Mouse (Mus musculus) midbrain, postnatal 0 days (tissue): ENCODE measurements around the gene Olfr5. TPM values are rescaled to one million over a fixed set of nuclear protein-coding genes. Genes with fewer than 3 reads are reported as not detected.
"Not testable (repeated sequence)": the region's sequence is repeated elsewhere in the genome, so short reads cannot be mapped to it uniquely, and the experiment has no call there.

Source experiments
- ATAC-seq: fragments of 200-750 bp; cut with Nextera tagmentation; 2 replicates; pipeline ENCODE4 v1.8.0; 2017; ENCODE audit warnings: moderate number of reproducible peaks, mild to moderate bottlenecking, moderate TSS enrichment, moderate library complexity; ENCODE audit not compliant: low FRiP score
- DNase-seq: peaks from one replicate; pipeline ENCODE4 v3.0.0-alpha.2; 2015; ENCODE audit warnings: low spot score
- H3K27ac ChIP-seq: fragments of 300-500 bp; sonication (generic); 2 replicates; pipeline ENCODE4 v1.5.1; 2014; ENCODE audit warnings: low read depth, mild to moderate bottlenecking, low read length, mixed read lengths
- H3K27me3 ChIP-seq: fragments of 300-500 bp; sonication (generic); 2 replicates; pipeline ENCODE4 v1.6.1; 2014; ENCODE audit warnings: low read length, control low read depth, mixed read lengths; ENCODE audit not compliant: insufficient read depth
- H3K36me3 ChIP-seq: fragments of 300-500 bp; sonication (generic); 2 replicates; pipeline ENCODE4 v1.6.1; 2014; ENCODE audit warnings: low read length, control low read depth, mixed read lengths; ENCODE audit not compliant: insufficient read depth
- H3K4me1 ChIP-seq: fragments of 300-500 bp; sonication (generic); 2 replicates; pipeline ENCODE4 v1.6.1; 2014; ENCODE audit warnings: mild to moderate bottlenecking, control low read depth, antibody characterized with exemption, low read length, mixed read lengths; ENCODE audit not compliant: insufficient read depth
- H3K4me2 ChIP-seq: fragments of 300-500 bp; sonication (generic); 2 replicates; pipeline ENCODE4 v1.6.1; 2014; ENCODE audit warnings: low read depth, mild to moderate bottlenecking, low read length, mixed read lengths; ENCODE audit not compliant: poor library complexity, severe bottlenecking
- H3K4me3 ChIP-seq: fragments of 300-500 bp; sonication (generic); 2 replicates; pipeline ENCODE4 v1.5.1; 2014; ENCODE audit warnings: low read depth, mild to moderate bottlenecking, low read length, moderate library complexity
- H3K9ac ChIP-seq: fragments of 300-500 bp; sonication (generic); replicated peaks from 2 replicates; pipeline ENCODE4 v1.6.1; 2014; ENCODE audit warnings: mild to moderate bottlenecking, low read length, moderate library complexity, mixed read lengths; ENCODE audit not compliant: poor library complexity, severe bottlenecking
- H3K9me3 ChIP-seq: fragments of 300-500 bp; sonication (generic); 2 replicates; pipeline ENCODE4 v1.6.1; 2016; ENCODE audit warnings: low read length, control low read depth
- CTCF ChIP-seq: IDR thresholded peaks from 2 replicates; pipeline ENCODE4 v1.5.1; 2016; ENCODE audit warnings: antibody characterized with exemption, mild to moderate bottlenecking
- WGBS: fragments of 180-500 bp; shearing (Covaris S2); extraction: QIAGEN DNeasy Blood & Tissue Kit; methylation state at CpG from one replicate; pipeline ENCODE4 v1.1.7; 2014; 5-methylcytosine and 5-hydroxymethylcytosine counted together
- polyA plus RNA-seq: library from polyadenylated mRNA; unstranded; fragments of >200 nt; fragmentation: Nextera tagmentation; extraction: Ambion mirVana; gene quantifications from 2 replicates; pipeline ENCODE4 v1.2.1, GENCODE M21; 2015
- total RNA-seq: library from RNA; depleted of rRNA; stranded (reverse); fragments of >200 nt; gene quantifications from 2 replicates; pipeline ENCODE4 v1.2.3, GENCODE M21; 2014

Gene Olfr5
- total and polyA plus RNA-seq, 2 experiments from 2014 or later = not detected

DNA sequence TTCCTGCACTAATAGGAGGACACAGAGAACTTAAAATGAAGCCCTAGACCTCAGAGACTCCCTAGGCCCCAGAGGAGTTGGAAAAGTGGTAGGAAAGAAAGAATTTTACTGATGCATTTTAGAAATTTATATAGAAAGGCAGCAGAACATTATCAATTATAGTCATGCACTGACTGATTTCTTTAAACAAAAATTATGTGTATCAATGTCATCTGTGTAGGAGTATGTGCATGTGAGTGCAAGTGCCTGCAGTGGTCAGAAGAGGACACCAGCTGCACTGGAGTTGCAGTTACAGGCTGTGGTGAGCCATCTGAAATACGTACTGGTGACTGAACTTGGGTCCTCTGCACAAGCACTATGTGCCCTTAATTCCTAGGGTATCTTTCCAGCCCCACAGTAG, 12.9 kb upstream of the Olfr5 start, which contains the start of gene Olfr1347:
Olfr1347 (minus strand) TSS at position 101 of the 400 bp plus-strand sequence.
- Histone ChIP-seq H3K9me3 (no peaks in the 10 kb centered on the region), H3K27me3 (no peaks in the 10 kb centered on the region), H3K27ac (no peak within 1 kb of the TSS), H3K4me1 (no peaks in the 10 kb centered on the region), H3K4me3 (no peak within 1 kb of the TSS), H3K4me2 (no peak within 1 kb of the TSS), H3K9ac (no peak within 1 kb of the TSS), H3K36me3 (no peaks in the 10 kb centered on the region)
- TF ChIP-seq CTCF = no peak
- DNase-seq = no peak
- no peak for ATAC-seq
- WGBS = 54% methylated on average over 1 of the region's 1 CpGs

DNA sequence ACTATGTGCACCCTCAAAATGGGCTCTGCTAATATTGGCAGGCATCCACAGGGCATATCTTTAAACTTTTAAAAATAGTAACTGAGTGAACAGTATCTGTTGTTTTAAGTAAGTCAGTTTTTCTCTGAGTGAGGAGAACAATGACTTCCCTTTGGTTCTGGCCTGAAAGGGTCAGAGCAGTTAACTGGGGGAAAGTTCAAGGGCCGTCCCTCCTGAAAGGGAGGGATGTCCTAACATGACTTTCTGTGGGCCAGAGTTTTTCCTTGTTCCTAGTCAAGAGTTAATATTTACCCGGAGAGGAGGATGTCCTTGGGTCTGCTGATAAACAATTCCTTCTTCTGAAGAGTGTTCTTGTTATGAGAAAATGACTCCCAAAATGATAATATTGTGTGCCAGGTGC, 9.1 kb downstream of the Olfr5 start:
- H3K4me3 ChIP-seq, H3K4me2 ChIP-seq, H3K9ac ChIP-seq, H3K36me3 ChIP-seq, ATAC-seq, H3K4me1 ChIP-seq, DNase-seq, H3K27ac ChIP-seq, H3K27me3 ChIP-seq, H3K9me3 ChIP-seq: not testable (repeated sequence)
- WGBS = 82% methylated on average over 2 of the region's 2 CpGs

DNA sequence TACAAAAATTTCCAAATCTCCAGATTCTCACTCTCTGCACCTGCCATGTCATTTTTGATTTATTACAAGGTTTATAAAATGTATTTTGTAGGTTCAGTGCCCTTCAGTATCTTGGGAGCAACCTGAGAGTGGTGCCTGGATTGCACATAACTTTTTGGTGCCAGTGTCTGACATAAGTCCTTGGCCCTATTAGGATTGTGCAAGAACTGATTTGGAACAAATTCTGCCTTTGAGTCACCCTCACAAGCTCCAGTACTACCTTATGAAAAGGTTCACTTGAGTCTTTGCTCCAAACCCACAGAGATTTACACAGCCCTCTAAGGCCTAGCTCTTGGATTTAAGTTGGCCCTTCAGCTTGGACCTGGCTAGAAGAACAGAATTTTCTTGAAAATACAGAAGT, 19.8 kb downstream of the Olfr5 start, which contains the start of gene Olfr1346:
Olfr1346 (plus strand) TSS at position 151 of the 400 bp plus-strand sequence.
- ATAC-seq = no peak
- H3K27me3 ChIP-seq = no peaks in the 10 kb centered on the region
- H3K4me2 ChIP-seq = no peak within 1 kb of the TSS
- no peak for DNase-seq
- no peaks in the 10 kb centered on the region for H3K36me3 ChIP-seq
- H3K9ac ChIP-seq = no peak within 1 kb of the TSS
- no peaks in the 10 kb centered on the region for H3K4me1 ChIP-seq
- no peaks in the 10 kb centered on the region for H3K9me3 ChIP-seq
- no peak within 1 kb of the TSS for H3K4me3 ChIP-seq
- no peak within 1 kb of the TSS for H3K27ac ChIP-seq
- TF ChIP-seq CTCF = no peak

DNA sequence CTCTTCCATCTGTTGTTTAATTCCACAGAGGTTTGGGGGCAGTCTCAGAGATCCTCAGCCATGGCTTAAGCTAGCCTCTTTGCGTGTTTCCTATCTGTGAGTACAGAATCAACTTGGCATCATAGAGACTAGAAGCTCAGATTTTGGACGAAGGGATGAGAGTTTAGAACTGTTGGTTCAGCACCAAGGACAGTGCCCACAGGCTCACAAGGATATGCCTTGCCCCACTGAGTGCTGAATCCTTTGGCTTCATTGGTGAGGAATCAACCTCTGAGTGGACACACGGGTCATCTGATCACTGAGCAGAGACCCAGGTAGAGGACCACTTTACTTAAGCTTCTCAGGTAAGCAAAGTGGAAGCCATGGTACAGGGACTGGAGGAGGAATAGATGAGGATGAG, 30.3 kb downstream of the Olfr5 start:
- ATAC-seq (no peak), DNase-seq (no peak)
- Histone ChIP-seq H3K27ac (no peak overlapping the region), H3K9ac (no peak overlapping the region), H3K27me3 (no peaks in the 10 kb centered on the region), H3K4me1 (no peaks in the 10 kb centered on the region), H3K36me3 (no peaks in the 10 kb centered on the region), H3K4me2 (no peak overlapping the region), H3K4me3 (no peak overlapping the region), H3K9me3 (no peaks in the 10 kb centered on the region)
- TF ChIP-seq CTCF = no peak
- WGBS = 51% methylated on average over 3 of the region's 3 CpGs

DNA sequence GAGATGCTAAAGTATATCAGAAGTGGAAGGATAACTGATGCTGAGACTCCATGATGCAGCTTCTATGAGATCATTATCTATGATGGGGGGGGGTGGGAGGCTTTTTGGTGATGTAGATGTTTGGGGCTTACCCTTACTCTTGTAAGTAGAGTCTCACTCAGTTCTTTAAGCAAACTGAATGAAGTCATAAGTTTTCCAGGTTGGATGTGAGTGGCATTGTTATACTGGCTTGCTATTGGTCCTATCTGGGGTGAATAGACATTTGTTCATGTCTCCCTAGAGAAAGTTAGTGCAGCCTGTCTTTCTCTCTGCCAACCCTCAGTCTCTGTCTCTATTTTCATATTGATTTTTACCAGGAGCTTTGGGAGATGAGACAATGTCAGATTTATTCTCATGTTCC, 30.9 kb downstream of the Olfr5 start, which contains the start of gene Olfr1336:
Olfr1336 (plus strand) TSS at position 301 of the 400 bp plus-strand sequence.
- Histone ChIP-seq H3K4me1 (no peaks in the 10 kb centered on the region), H3K4me3 (no peak within 1 kb of the TSS), H3K4me2 (no peak within 1 kb of the TSS), H3K27ac (no peak within 1 kb of the TSS), H3K9me3 (no peaks in the 10 kb centered on the region), H3K27me3 (no peaks in the 10 kb centered on the region), H3K36me3 (no peaks in the 10 kb centered on the region), H3K9ac (no peak within 1 kb of the TSS)
- TF ChIP-seq CTCF = no peak
- DNase-seq (no peak), ATAC-seq (no peak)

DNA sequence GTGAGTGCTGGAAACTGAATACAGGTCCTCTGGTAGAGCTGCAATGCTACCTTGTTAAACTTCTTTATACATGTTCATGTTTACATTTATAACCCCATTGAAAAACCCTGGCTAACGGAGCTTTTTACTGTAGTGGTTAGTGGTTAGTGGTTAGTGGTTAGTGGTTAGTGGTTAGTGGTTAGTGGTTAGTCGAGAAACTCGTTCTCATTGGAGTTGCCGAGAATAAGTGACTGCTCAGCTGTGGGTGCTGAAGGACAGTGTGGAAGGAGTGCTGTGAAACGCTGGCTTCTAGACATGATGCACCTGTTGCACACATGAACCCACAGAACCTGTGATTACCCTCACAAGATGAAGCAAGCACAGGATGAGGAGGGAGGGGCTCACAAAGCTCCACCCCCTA, 39.0 kb downstream of the Olfr5 start:
- H3K27ac ChIP-seq = no peak overlapping the region
- no peak overlapping the region for H3K4me3 ChIP-seq
- no peak for ATAC-seq
- no peak for TF ChIP-seq CTCF
- H3K4me2 ChIP-seq = no peak overlapping the region
- no peak for DNase-seq
- H3K36me3 ChIP-seq = no peaks in the 10 kb centered on the region
- no peaks in the 10 kb centered on the region for H3K27me3 ChIP-seq
- H3K9me3 ChIP-seq = no peaks in the 10 kb centered on the region
- no peak overlapping the region for H3K9ac ChIP-seq
- 91% methylated on average over 5 of the region's 5 CpGs for WGBS
- H3K4me1 ChIP-seq = no peaks in the 10 kb centered on the region
